Mouse (Mus musculus) layer of hippocampus, adult 9-11 months (tissue): ENCODE measurements at regions not wholly inside any gene's neighbourhood (a gene's known extent, or its start where the extent isn't known, plus 50 kb on each side); places are given as distances from the start of the nearest gene placed in this dataset.
A peak's percentile ranks its signal among the peaks of the same experiment; 100 is the strongest.
"Not testable (repeated sequence)": the region's sequence is repeated elsewhere in the genome, so short reads cannot be mapped to it uniquely, and the experiment has no call there.

Experiments
- DNase-seq: peaks from one replicate; pipeline ENCODE4 v3.0.0; 2022

- DNase-seq = peak; percentile 71
These were observed 162.2 kb upstream of the St6galnac5 start for GRCm38 (mm10) chr3:153144217-153144616.

- no peak for DNase-seq
These were observed 158.9 kb upstream of the St6galnac5 start for GRCm38 (mm10) chr3:153140985-153141384.

GRCm38 (mm10) chr3:153125335-153125734 lies 143.3 kb upstream of the St6galnac5 start:
- DNase-seq = no peak

- DNase-seq = peak; percentile 15
These were observed 139.9 kb upstream of the St6galnac5 start for GRCm38 (mm10) chr3:153121934-153122333.

GRCm38 (mm10) chr3:153119142-153119541 lies 137.1 kb upstream of the St6galnac5 start:
- no peak for DNase-seq

- DNase-seq = no peak
These were observed 136.6 kb upstream of the St6galnac5 start for GRCm38 (mm10) chr3:153118643-153119042.

- DNase-seq = peak; percentile 75
These were observed 123.5 kb upstream of the St6galnac5 start for GRCm38 (mm10) chr3:153105591-153105990.

GRCm38 (mm10) chr3:153090572-153090971 lies 108.5 kb upstream of the St6galnac5 start:
- DNase-seq = not testable (repeated sequence)

- DNase-seq = peak; percentile 41
These were observed 103.2 kb upstream of the St6galnac5 start for GRCm38 (mm10) chr3:153085096-153085788.

- peak; percentile 65 for DNase-seq
These were observed 102.4 kb upstream of the St6galnac5 start for GRCm38 (mm10) chr3:153084226-153085095.

- DNase-seq = no peak
These were observed 98.3 kb upstream of the St6galnac5 start for GRCm38 (mm10) chr3:153080371-153080770.

- peak; percentile 85 for DNase-seq
These were observed 96.0 kb upstream of the St6galnac5 start for GRCm38 (mm10) chr3:153077846-153078703.

- DNase-seq = peak; percentile 26
These were observed 90.3 kb upstream of the St6galnac5 start for GRCm38 (mm10) chr3:153072200-153072919.

GRCm38 (mm10) chr3:153071549-153071948 lies 89.5 kb upstream of the St6galnac5 start:
- DNase-seq = no peak

- DNase-seq = no peak
These were observed 89.1 kb upstream of the St6galnac5 start for GRCm38 (mm10) chr3:153071123-153071522.

- no peak for DNase-seq
These were observed 83.8 kb upstream of the St6galnac5 start for GRCm38 (mm10) chr3:153065890-153066289.

- DNase-seq = no peak
These were observed 71.1 kb upstream of the St6galnac5 start for GRCm38 (mm10) chr3:153053163-153053562.

- DNase-seq = no peak
These were observed 69.5 kb upstream of the St6galnac5 start for GRCm38 (mm10) chr3:153051566-153051965.

- DNase-seq = no peak
These were observed 63.3 kb upstream of the St6galnac5 start for GRCm38 (mm10) chr3:153045328-153045727.

GRCm38 (mm10) chr3:153033980-153034379 lies 51.9 kb upstream of the St6galnac5 start:
- no peak for DNase-seq
